Mouse (Mus musculus) left cerebral cortex, postnatal 14 days (tissue): ENCODE data around the gene Zfhx3. TPM values are rescaled to one million over a fixed set of nuclear protein-coding genes. Genes with fewer than 3 reads are reported as not detected.

ENCODE experiments used
- DNase-seq, 2 experiments: peaks; one replicate each; pipeline ENCODE4 v3.0.0; 2021 to 2022; ENCODE audit warnings: low spot score in 2 of 2, mixed read lengths in 1 of 2
- intact Hi-C: fragments of 180-260 bp; cut with DNase I; formaldehyde crosslinking; loops from one replicate; pipeline ENCODE4 v1.15.1; 2025
- microRNA-seq, 2 experiments: library from miRNA; unstranded; fragments of <30 nt; microRNA quantifications; one replicate each; pipeline ENCODE4 v1.2.0; 2022
- total RNA-seq, 2 experiments: library from RNA; stranded (reverse); gene quantifications; 2 replicates each; pipeline ENCODE4 v1.2.3; 2021

Zfhx3 gene
- total RNA-seq, 2 experiments from 2014 or later, result 4.1 to 4.2 TPM

DNA sequence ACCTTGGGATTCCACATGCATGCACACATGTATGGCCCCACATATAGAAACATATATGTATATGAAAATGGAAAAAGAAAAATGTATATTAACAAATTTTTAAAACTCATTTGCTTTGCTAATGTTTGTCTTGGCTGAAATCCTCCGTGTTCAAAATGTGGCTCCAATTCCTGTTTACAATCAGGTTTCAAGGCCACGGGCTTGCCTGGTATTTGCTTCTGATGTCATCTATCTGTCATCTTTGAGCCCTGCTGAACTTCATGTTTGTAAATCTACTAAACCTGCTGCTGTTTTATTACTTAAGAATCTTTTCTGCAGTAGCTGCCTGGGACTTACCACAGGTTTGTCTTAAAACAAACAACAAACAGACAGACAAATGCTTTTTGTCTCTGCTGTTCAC lies 1051.3 kb downstream of the Zfhx3 start:
- intact Hi-C loops, result no loop called here
- DNase-seq, result no peak

DNA sequence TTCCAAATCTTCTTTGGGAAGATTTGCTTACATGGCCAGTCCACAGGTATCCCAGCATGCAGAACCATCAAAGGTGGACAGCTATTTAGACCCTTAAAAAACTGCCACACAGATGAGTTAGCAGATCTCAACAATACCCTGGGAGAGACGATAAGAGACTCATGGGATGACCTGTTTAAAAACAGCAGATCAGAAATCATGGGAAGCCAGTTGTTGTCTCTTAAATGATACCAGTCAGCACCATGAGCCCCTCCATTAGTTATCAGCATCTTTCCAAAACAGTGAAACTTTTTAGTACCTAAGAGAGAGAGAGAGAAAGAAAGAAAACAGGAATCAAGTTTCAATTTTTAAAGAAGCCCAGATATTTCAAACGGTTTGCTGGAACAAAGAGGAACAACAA lies 1051.7 kb downstream of the Zfhx3 start:
- DNase-seq, result no peak
- intact Hi-C loops, result no loop called here

- no peak for DNase-seq
- intact Hi-C loops, result no loop called here
Observed at GRCm38 (mm10) chr8:108994880-108995279, 1052.4 kb downstream of the Zfhx3 start.

DNA sequence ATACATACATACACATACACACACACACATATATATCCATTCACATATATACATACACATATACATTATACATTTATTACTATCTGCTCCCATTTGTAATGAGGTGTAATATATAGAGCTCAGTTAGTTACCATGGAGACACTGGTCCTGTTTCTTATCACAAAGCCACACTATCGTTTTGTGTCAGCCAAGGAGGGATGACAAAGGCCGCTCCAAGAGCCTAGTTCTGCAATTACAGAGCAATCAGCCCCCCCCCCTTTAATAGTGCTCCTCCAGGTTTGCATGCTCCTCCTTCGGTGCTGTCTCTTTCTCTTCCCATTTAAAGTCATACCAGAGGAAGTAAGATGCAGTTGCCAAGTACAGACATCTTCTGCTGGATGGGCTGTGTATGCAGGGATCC lies 1054.9 kb downstream of the Zfhx3 start:
- intact Hi-C loops, result no loop called here
- DNase-seq, result no peak

GRCm38 (mm10) chr8:108999297-109000249 lies 1057.1 kb downstream of the Zfhx3 start:
- intact Hi-C loops, result no loop called here
- DNase-seq, result no peak

DNA sequence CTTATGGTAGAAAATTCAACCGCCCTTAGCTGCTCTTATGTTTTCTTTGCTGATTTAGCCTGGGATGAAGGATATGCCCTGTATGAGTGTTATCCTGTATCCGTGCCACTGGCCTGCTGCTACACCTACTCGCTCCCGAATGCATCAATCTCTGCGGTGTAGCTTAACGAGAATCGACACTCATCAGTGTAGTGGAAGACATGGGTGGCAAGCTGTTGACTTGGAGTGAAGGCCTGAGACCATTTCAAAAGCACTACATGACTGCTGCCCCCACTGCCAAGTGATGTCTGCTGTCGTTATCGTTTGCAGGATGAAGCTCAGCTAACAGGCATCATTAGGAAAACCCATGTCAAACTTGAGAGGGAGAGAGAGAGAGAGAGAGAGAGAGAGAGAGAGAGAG lies 1058.6 kb downstream of the Zfhx3 start:
- no peak for DNase-seq

DNA sequence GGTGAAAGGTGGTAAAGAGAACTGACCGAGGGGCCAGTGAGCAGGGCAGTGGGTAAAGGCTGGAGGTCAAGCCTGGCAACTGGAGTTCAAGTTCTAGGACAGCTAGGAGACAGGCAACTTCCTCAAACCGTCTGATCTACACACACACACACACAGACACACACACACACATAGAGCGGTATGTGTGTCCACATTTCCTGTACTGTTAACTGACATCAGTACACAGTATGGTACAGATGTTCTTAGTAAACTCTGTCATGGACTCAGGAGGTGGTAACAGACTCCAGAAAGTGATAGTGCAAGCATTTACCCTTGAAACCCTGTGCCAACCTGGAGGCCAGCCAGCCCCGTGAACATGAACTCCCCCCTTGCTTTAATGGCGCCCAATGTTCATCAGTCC lies 1059.5 kb downstream of the Zfhx3 start:
- DNase-seq, result no peak
- intact Hi-C loops, result no loop called here

More for the DNA sequence above, 1058.6 kb downstream of the Zfhx3 start:
- intact Hi-C loops, result no loop called here

- intact Hi-C loops, result no loop called here
Observed at GRCm38 (mm10) chr8:109006986-109007385, 1064.5 kb downstream of the Zfhx3 start.

More at GRCm38 (mm10) chr8:109006986-109007385, 1064.5 kb downstream of the Zfhx3 start:
- no peak for DNase-seq

Small RNAs within 50 kb of the gene (microRNA-seq; reads per million reads assigned to microRNA genes)
- gene Mir3108, result 0 to 0.34 reads per million in 2 experiments
